Mouse (Mus musculus) thymus, adult 18-20 months (tissue): ENCODE data around the gene Pdxdc1.
"Not testable (repeated sequence)": the region's sequence is repeated elsewhere in the genome, so short reads cannot be mapped to it uniquely, and the experiment has no call there.

Experiments used
- DNase-seq, 2 experiments: peaks; one replicate each; pipeline ENCODE4 v3.0.0; 2022; ENCODE audit warnings: mixed read lengths in 2 of 2

The Pdxdc1 gene

DNA sequence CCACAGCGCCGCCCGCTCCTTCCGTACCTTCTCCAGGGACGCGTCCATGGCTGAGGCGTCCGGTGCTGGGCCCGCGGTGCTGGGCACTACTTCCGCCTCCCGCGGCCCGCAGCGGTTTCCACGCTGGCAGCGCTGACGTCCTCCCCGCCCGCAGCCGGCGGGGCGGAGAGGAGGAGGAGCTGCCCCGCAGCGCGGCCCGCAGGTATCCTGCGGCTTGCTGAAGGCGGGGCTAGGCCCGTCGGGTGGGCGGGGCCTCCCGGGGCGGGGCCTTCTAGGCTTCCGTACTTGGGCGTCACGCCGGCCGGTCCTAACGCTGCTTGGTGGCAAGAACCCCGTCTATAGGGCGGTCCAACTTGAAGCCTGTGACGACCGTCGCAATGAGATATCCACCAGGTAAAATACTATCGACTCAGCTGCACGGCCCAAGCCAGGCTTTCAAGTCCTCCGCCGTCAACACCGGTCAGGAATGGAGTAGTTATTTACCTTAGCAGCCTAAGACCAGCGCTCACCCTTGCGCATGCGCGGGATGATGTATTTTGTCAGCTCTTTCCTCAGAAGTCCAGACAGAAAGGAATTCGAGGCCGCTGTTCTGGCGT, at the start of gene Pdxdc1, which contains the start of gene Mpv17l:
TSS of gene Pdxdc1 (minus strand) at position 244 of the 596 bp plus-strand sequence.
TSS of gene Mpv17l (plus strand) at position 274 of the 596 bp plus-strand sequence.
- peak; percentile 93 to 94 for DNase-seq

DNA sequence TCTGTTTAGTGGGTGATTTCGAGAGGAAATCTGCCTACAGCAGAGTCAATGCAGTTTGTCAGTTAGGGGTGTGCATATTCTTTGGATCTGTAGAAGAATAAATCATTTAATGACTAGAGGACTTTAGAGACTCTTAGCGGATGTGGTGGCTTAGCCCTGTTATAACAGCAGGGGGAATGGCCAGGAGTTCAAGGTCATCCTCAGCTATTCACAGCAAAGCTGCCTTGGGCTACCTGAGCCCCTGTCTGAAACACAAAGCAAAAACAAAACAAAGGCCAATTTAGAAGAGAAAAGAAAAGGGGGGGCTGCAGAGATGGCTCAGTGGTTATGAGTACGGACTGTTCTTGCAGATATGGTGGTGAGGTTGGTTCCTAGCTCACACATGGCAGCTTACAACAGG, 48.3 kb upstream of the Pdxdc1 start:
- no peak for DNase-seq

DNA sequence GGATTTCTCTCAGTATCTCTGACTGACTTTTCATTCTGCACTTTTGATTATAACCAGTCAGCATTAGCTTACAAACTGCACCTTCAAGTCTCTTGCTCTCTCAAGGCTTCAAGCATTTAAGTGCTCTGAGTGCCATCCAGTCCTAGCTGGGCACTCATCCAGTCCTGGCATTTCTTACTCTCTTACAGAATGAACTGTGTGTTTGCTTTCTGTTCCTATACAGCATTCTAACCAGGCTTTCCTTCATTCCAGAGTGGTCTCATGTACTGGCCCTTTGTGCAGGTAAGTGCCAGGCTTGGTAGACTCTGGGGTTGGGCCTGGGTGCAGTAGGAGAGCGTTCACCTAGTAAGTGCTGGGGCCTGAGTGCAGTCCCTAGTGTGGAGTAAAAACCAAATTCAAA, 43.4 kb upstream of the Pdxdc1 start:
- DNase-seq, result no peak

DNA sequence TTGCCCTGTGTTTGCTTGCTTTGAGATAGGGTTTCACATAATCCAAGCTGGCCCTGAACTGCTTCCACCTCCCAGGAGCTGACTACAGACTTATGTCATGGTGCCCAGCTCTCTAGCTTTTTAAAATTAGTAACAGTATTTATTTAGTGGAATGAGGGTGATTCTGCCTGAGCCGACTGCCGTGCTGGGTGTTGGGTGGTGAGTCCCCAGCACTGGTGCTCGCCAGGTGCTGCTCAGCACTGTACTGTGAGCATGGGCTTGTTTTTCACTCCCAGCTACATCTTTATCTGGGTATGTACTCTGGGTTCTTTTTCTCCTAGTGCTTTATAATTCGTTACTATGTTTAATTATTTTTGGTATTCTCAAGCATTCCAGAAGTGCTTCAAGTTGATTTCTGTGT, 42.2 kb upstream of the Pdxdc1 start:
- no peak for DNase-seq

DNA sequence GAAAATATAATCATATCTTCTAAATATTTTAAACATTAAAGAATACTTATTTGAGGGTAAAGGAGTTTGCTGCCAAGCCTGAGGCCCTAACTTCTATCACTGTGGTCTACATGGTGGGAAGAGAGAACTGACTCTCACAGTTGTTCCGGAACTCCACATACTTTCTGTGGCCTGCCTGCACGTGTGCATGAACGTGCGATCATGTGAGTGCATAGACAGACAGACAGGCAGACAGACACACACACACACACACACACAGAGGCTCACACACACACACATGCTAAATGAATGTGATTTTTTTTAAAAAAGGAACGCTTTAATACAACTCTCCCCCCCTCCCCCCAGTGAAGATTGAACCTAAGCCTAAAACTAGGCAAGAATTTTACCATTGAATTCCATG, 41.8 kb upstream of the Pdxdc1 start:
- no peak for DNase-seq

DNA sequence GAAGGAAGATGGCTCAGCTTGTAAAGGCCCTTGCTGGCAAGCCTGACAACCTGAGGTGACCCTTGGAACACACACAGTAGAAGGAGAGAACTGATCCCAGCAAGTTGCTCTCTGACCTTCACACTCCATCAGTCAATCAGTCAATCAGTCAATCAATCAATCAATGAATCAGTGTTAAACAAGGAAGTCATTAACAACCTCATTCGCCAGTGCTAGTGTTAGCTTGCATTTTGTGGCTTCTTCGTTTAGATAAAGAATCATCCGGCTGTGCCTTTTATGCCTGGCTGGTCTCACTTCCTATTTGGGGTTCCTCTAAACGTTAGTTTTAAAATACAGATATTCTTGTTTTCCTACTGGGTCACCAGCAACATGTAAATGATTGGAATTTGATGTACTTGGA, 41.2 kb upstream of the Pdxdc1 start:
- no peak for DNase-seq

DNA sequence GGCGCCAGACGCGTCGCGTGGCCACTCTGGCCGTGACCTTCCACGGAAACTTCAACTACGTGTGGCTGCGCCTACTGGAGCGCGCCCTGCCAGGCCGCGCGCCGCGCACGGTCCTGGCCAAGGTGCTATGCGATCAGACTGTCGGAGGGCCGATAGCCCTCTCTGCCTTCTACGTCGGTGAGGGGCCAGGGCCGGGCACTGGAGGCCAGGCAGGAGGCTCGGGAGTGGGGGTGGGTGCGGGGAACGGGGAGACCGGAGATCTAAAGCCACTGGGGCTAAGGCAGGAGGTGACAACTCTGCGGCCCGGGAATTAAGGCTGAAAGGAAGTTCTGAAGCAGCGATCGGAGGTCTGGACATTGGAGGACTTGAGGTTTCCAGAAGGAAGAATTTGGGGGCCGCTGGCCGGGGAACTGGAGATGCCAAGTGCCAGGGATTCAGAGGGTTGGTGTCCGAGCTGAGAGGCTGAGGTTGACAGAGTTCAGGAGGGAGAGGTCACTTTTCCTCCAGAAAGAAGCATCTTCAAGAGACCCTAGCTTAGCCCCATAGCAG, 38.0 kb upstream of the Pdxdc1 start:
- no peak for DNase-seq

DNA sequence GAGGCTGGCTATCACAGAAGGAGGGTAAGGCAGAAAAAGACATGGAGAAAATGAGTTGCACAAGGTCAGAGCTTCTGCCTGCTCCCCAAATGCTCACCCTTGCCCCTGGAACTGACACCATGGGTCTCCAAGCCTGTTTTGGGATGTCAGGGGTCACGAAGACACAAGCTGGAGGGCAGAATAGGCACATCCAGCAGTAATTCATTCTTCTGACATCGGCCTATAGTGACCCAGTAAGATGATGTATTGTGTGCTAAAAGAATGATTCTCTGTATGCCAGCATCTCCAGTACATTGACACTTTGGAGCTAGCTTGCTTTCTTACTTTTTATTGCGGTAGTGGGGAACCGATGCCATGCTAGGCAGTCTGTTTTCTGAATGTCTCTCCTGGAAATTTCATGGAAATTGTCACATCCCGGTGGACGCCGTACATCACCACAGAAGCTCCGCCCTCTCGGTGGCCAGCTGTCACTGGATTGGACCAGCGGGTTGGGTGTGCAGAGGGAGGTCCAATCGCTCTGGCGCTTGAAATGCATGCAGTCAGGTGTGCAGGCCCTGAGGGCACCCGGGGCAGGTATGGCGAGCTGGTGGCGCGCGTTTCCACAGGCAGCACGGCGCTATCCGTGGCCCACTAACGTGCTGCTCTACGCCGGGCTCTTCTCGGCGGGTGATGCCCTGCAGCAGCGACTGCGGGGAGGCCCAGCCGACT, 37.4 kb upstream of the Pdxdc1 start:
- DNase-seq, result no peak

DNA sequence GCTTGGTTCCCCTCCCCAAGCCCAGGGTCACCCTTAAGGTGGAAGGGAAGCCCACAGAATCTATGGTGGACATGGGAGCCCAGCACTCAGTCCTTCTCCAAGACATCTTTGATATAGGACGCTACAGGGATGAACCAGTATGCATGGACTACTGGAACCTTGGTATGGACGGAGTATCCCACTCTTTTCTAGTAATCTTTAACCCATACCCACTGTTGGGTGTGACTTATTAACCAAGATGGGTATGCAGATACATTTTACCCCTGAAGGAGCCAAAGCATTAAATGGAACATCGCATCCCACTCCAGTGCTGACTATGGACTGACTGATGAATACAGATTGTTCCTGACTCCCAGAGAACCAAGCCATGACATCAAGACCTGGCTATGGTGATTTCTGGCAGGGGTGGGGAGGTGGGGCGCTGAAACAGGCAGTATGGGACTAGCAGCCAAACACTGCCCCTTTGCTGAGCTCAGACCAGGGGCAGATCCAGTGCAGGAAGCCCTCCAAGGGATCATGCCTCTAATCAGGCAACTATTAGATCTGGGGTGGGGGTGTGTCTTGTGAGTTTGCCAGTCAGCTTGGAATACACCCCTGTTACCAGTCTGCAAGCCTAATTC, 24.6 kb upstream of the Pdxdc1 start:
- DNase-seq, result no peak

DNA sequence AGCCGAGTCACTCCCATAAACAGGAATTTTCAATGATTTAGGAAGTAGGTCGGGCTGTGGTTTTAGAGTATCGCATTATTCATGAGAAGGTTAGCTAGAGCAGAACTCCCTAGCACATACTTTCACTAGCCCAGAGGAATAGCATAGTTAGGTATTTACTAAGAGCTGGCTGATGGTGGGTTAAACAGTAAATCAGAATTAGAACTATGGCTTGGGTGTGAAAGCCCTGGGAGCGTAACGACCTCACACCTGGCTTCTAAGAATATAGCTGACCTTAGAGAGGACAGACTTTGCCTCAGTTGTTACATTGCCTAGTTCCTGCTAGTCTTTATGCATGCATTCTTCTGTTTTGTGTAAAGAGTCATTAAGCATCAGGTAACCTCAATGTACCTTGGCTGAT, 20.0 kb upstream of the Pdxdc1 start:
- DNase-seq, result not testable (repeated sequence)

DNA sequence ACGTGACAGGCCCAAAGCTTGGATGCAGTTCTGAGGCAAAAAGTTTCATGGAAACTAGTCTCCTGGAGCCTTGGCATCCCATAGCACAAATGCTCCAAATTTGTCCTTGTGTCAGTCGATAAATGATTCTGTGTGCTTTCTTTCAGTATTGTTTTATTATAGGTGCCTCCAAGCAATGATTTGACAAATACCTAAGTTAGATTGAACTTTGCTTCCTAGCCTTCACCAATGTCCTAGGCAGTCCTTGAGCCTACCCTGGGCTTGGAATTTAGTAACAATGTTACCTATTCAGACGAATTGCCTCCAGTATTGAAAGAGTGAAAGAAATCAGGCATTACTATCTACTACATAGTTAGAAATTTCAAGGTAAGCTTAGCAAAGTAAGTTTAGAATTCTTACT, 19.6 kb upstream of the Pdxdc1 start:
- not testable (repeated sequence) for DNase-seq

DNA sequence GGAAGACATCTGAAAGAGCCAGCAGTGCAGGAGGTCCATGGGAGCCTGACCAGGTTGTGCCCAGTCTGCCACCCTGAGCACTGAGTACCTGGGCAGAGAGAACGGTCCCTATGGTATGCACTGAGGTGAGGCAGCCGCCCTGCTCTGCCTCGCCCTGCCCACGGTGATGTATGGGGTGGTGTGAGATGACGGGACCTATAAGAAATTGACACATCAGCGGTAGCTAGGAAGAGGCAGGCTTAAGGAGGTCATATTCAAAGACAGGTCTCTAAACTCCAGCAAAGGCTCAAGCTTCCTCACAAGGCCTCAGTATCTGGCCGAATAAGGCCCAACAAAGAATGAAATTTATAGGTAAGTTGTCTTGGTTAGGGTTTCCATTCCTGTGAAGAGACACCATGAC, 18.9 kb upstream of the Pdxdc1 start:
- no peak for DNase-seq

DNA sequence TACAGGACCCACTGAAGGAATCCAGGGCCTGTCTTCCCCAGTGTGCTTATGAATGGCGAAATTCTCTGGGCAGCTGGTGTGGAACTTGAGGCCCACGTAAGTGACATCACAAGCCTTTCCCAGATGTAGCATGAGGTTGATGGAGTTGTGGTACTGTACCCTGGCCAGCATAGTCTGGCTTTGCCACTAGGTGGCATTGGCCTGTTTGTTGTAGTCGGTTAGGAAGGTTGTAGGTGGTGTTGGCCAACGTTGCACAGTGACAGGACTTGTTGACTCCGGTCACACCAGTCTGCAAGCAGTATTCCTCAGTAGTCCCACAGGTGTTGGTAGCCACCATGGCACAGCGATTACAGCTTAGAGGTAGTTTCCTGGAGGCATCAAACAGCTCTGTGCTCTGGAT, 18.1 kb upstream of the Pdxdc1 start:
- no peak for DNase-seq

DNA sequence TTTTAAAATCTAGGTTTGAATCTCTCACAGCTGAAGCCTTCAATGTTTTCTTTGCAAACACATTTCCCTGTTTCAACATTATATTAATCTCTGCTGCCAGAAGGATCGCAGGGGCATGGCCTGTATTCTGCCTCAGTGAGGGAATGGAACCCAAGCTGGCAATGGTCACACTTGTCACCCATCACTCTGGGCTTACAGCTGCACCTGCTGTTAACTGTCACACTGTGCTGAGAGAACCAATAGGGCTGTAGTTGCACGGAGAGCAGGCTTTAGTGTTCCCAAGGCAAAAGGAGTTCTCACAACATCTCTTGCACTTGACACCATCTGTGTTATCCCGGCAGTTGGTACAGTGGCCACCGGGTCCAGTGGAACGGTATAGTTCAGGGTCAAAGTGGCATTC, 17.2 kb upstream of the Pdxdc1 start:
- DNase-seq, result no peak

DNA sequence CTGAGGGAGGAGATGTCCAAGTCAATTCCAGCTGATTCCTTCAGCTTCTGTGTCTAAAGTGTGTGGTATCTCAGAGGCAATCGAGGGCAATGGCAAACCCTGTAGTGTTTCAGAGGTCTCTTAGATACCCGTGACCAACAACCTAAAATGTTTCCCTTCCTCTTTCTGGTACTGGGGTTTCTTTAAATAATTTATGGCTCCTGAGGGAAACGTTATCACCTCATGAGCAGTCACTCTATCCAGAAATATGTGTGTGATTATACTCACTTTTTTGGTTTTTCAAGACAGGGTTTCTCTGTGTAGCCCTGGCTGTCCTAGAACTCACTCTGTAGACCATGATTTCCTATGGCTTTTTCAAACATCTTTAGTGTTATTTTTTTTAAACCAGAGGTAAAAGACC, 4.4 kb upstream of the Pdxdc1 start:
- no peak for DNase-seq

DNA sequence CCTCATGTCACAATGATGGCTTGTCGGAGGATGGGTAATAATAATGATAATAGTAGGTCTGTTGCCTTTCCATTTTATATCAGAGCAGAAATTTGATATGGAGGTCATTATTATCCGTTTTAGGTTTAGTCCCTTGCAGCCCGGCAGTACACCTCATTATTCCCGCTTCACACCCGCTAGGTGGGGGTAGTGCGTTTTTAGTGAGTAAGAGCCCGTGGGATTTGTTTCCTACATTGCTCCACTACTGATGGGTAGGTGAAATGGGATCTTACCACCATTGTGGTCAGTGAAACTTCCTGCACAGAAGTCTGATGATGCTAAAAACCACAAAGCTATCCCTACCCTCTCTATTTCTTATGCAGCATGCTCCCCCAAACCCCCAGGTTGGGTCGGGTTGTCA, 557 bp upstream of the Pdxdc1 start:
- DNase-seq, result no peak

DNA sequence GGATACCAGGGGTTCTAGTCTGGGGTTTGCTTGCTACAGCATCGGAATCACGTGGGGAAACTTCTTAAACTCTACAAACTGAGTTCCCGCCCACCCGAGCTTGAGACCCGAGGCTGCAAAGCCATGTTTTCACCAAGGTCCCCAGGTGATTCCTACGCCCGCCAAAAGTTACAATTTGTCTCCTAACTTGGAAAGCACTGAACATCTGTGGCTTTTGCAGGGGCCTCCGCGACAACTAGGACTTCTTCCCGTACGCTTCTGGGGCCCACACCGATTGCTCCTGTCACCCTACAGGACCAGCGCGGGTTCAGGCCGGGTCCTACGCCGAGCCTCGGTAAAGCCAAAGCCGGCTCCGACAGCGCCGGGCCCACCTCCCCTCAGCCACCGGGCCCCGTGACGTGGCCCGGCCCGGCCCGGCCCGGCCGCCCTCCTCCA, 517 bp downstream of the Pdxdc1 start:
- DNase-seq, result no peak

DNA sequence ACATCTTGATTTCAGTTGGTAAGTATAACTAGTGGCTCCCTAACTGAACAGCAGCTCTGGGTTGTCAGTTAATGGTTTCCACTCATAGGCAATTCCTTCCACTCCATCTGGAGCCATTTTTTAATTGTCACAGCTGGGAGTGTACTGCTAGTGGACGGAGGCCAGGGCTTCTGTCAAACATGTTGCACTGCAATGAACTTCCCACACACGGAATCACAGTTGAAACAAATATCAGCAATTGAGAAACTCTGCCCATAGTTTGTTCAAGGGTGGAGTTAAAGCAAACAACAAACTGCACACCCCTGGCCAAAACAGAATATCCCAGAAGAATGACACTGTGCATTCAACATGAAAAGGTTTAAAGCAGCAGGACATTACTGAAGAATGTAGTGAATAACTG, 4.0 kb downstream of the Pdxdc1 start:
- DNase-seq, result no peak

DNA sequence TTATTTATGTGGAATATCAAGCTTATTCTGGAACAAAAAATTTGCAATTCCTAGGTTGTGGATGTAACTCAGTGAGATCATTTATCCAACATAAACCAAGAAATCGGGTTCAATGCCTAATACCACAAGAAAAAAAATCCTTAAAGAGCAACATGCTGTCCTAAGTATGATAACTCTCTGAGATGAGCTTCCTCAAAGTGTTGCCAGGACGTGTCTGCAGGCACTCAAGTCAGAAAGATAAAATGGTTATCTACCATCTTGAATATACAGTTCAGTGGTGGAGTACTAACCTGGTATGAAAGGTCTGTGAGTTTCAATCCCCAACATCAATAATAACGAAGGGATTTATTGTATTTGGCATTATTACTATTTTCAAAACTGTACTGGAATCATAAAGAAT, 6.6 kb downstream of the Pdxdc1 start:
- DNase-seq, result no peak

DNA sequence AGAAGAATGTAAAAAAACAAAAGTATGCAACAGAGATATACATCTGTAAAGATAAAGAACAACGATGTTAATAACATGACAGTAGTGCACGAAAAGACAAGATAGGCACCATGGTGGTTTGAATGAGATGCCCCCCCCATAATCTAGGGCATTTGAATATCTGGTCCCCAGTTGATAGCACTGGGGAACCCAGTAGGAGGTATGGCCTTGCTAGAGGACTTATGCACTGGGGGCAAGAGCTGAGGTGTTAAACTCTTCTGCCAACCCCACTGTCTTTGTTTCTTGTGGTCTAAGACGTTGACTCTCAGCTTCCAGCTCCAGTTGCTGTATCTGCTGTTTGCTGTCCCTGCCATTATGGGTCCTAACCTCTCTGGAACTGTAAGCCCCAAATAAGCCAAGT, 7.2 kb downstream of the Pdxdc1 start:
- no peak for DNase-seq

DNA sequence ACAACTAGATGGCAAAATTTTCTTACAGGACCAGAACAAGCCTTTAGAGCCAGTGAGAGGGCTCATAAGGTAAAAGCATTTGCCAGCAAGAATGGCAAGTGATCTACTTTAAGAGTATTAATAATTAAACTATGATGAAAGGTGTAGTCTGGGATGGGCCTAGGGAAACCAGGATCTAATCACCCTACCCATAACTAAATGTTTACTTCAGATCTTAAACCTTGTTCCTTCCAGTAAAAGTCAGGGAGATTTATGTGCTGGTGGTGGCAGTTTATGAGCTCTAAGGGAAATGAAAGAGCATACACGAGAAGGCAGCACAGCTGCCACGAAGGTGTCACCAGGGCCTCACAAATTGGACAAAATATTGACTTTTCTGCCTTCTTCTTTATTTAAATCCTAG, 8.8 kb downstream of the Pdxdc1 start:
- DNase-seq, result no peak

DNA sequence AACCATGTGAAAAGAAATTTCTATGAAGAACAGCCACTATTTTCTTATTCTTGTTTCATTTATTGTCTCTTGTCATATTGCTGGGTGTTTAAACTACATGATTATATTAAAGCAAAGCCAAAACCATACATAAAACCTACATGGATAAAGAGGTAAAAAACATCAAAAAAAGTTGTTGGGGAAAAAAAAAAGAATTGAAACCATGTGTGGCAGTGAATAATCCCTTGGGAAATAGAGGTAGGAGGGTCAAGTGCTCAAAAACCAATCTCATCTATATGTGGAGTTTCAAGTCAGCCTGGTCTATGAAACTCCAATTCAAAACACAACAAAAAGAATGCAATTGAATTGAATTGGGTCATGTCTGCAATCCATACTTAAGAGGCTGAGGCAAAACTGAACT, 10.1 kb downstream of the Pdxdc1 start:
- no peak for DNase-seq

DNA sequence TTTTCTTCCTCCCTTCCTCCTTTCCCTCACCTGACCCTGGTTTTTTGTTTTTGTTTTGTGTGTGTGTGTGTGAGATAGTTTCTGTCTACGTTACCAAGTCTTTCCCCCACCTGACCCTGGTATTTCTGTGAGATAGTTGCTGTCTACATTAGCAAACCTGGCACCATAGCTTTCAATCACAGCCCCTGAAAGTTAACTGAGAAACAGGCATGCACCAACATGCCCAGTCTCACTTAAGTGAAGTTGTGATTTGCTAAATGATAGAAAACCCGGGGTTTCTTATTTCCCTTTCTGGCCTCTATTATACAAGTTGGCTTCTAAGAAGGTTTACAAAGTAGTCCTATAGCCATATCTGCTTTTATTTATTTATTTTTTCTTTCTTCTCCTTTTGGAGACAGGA, 12.5 kb downstream of the Pdxdc1 start:
- DNase-seq, result no peak
